Mouse (Mus musculus) cerebellum, adult (tissue): ENCODE measurements around the gene Selenon.

Experiments used
- ATAC-seq: cut with Nextera tagmentation; 2 replicates; pipeline ENCODE4 v1.9.2; 2017; ENCODE audit warnings: mild to moderate bottlenecking, moderate library complexity, mixed read lengths; ENCODE audit not compliant: insufficient number of reproducible peaks, low FRiP score, low TSS enrichment

The Selenon gene

DNA sequence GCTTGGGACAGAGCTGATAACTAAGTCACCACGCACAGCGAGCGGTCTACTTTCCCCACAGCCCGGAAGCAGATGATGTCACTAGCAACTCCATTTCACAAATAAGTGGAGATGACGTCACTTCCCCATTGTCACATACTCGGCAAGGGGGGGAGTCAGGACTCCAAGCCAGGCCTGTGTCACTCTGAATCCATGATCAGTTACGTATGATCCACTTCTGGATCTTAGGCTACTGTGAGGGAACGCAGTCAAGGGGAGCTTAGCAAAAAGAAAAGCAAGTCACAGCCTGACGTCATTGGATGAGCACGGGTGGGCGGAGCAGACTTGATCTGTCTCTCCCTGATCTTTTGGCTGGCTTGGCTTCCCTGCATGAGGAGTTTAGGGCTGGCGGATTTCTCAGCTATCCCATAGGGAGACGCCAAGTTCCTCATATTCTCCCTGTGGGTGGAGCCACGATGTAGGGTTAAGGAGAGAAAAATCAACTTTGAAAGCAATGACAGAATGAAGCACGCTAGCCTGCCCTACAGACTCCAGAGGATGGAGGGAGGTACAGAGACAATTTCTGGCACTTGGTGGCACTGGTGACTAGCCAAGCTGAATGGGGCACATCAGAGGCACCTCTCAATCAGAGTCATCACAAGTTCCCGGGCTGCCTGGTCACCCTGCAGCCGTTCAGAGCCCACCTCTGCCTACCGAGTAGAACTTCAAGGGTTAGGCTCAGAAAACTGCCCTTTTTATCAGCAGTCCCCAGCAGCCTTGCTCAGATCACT lies 3.6 kb downstream of the Selenon start:
- no peak for ATAC-seq

GRCm38 (mm10) chr4:134546814-134547705 lies 4.9 kb downstream of the Selenon start:
- ATAC-seq: no peak

- ATAC-seq: peak; percentile 52; the same call in 1 of the 2 replicates
Observed at GRCm38 (mm10) chr4:134543261-134543660, 8.7 kb downstream of the Selenon start.

DNA sequence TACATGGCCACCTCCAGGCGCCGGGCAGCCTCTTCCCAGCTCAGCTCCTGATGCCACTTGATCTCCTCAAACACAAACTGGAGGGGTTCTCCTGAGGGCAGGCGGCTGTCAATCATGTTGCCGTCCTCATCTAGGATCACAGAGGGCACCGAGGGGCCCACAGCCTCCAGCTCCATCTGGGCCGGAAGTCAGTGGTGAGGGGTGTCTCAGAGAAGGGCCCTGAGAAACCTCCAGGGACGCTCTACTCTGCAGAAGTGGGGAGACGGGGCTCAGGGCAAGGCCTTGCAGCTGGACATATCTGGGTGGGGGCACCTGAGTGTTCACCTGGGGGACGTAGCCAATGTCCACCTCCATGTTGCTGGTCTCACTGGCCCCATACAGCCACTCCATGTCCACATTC lies 9.2 kb downstream of the Selenon start:
- ATAC-seq: no peak

GRCm38 (mm10) chr4:134538997-134539580 lies 12.9 kb downstream of the Selenon start:
- no peak for ATAC-seq

GRCm38 (mm10) chr4:134535787-134536151 lies 16.2 kb downstream of the Selenon start:
- ATAC-seq: no peak

DNA sequence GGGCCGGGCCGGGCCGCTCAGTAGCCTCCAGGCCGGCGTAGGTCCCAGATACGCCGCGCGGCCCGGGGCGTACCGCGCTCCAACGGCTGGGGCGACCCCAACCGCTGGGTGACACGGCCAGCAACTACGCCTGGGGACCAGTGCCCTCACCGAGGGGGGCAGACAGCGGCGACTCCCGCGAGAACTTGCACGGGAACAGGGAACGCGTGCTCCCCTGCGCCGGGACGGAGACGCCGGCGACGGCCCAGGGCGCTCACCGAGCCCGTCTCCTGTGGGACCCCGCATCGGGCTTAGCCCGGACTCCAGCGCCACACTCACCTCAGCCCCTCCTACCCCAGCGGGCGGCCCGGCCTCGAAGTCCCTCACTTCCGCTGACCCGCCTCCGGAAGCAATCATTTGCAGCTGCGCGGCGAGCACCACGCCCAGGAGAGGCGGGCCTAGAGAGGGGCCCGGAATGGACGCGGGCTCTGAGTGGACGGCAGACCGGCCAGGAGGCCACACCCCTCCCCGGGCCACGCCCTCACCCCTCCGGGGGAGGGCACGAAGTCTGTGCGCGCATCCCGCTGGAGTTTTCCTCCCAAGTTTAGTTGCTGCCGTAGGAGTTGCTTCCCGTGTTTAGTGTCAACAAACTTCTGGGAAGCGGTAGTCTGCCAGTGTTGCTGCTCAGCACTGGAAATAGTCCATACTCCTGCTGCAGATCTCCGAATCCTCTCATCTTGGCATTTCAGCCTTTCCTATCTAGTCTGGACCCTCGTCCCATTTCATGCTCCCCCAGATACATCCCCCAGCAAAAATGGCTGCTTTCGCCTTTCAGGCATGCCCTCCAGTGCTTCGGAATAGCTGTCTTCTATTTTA lies 16.8 kb downstream of the Selenon start, which contains the start of gene Mtfr1l:
Gene Mtfr1l, minus strand, starts transcription at position 456 of the 855 bp plus-strand sequence.
- ATAC-seq: peak; percentile 94

GRCm38 (mm10) chr4:134534124-134534886 lies 17.7 kb downstream of the Selenon start:
- peak; percentile 2; the same call in 1 of the 2 replicates for ATAC-seq

- ATAC-seq: no peak
Observed at GRCm38 (mm10) chr4:134533421-134533820, 18.5 kb downstream of the Selenon start.

- ATAC-seq: no peak
Observed at GRCm38 (mm10) chr4:134532928-134533327, 19.0 kb downstream of the Selenon start.

- ATAC-seq: no peak
Observed at GRCm38 (mm10) chr4:134526220-134526619, 25.7 kb downstream of the Selenon start.

GRCm38 (mm10) chr4:134525806-134526205 lies 26.2 kb downstream of the Selenon start:
- no peak for ATAC-seq

DNA sequence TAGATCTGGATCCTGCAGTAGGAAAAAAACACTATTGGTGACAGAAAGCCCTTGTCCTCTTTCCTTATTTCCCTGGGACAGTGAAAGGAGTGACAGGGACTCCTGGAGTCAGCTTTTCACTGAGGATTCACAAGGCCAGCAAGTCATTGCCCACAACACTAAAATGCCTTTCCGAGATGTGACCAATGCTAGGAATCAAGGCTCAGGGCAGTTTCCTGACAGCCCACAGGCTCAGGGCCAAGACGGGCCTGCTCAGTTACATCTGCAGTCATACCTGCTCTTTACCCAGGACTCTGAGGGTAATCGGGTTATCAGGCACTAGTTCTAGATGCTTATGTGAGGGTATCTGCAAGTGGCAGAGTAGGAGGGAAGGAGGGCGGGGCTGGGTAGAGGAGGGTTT lies 28.5 kb downstream of the Selenon start:
- ATAC-seq: no peak

DNA sequence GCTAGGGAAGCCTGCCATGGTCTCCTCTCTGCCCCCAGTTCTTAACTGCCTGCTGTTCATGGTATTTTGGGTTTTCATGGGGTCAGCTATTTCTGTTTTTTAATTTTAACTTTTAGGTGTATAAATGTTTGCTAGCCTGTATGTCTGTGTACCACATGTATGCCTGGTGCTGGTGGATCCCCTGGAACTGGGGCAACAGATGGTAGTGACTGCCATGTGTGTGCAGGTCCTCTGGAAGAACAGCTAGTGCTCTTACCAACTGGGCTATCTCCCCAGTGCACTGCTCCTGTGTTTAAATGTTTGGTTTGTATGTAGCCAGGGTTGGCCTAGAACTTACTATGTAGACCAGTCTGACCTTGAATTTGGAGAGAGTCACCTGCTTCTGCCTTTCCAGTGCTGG lies 32.7 kb downstream of the Selenon start:
- ATAC-seq: no peak

- ATAC-seq: no peak
Observed at GRCm38 (mm10) chr4:134518541-134518940, 33.4 kb downstream of the Selenon start.

DNA sequence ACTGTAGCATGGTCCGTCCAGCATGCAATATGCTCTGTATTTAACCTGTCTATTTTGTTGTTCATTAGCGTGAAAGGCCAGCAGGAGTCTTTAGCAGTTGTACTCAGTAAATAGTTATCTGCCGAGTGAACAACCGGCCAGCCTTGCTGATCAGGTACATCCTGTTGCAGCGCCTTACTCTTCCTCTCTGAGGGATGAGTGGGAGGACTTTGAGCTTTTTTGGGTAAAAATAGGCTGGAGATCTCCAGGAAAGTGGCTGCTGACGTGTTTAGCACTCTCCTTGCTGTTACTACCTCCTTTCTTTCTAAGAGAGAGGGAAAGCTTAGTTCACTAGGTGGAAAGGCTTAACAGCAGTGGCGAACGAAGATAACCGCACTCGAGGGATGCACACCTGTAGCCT lies 34.2 kb downstream of the Selenon start:
- no peak for ATAC-seq

DNA sequence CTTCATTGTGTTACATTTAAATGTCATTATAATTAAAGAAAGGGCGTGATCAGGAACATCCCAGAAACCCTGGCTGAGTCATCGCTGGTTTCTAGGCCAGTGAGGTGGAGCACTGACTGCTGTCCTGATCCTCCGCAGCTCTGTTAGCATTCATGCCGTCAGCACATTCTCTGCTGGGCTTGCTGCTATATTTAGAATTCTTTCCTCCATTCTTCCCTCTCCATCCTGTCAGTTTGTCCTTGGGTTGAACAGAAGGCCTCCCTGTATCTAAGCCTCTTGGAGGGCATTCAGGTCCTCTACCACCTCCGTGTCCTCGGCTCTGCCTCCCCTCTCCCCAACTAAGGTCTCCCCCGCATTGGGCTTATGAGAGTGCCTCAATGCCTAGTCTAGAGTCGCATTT lies 35.0 kb downstream of the Selenon start:
- ATAC-seq: no peak; the same call in 1 of the 2 replicates

GRCm38 (mm10) chr4:134515614-134516013 lies 36.4 kb downstream of the Selenon start:
- ATAC-seq: no peak

DNA sequence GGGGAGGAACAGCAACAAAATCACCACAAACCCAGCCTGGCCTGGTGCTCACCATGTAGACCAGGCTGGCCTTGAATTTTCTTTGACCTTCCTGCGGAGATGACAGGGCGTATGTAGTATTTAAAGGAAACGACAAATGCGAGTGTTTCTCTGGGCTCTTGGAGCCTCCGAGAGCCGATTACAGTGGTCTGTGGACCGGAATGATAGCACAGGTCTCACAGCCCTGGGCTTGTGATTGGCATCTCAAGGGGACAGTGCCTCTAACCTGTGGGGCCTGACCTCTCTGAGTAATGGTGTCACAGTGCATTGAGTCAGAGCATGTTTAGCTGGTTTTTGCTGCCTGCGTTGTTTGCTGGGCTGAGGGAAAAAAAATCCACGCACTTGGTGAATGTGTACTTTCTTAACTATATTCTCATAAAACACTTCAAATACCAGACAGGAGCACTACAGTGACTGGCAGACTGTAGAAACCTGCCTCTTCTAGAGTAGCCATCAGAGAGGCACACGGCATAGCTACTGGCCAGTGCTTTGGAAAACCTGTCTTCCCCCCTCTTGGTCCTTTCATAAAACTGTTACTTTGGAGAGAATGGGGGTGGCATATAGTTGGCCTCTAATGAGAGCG lies 37.5 kb downstream of the Selenon start:
- no peak for ATAC-seq
